Mouse (Mus musculus): Measurements from ENCODE around the gene Stk19. TPM values are rescaled to one million over a fixed set of nuclear protein-coding genes. Genes with fewer than 3 reads are reported as not detected.

Stk19 gene
- total RNA-seq (2023) = 55.8 TPM

DNA sequence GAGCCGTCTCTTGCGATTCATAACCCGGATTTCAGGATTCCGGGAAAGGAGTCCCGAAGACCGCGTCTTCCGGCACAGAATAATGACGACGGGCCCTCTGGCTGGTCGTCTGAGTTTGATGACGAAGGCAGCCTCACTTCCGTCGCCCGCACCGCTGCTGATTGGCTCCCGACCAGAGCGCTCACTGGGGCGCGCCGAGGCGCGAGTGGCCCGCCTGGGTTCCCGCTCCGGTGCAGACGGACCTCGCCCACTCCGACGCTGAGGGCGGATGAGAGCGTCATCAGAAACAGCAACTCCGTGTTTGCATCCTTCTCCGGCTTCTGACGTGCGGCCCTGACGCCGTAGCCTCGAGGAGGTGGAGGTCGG lies at the start of gene Stk19, which contains the start of gene Dxo:
Gene Stk19, minus strand, starts transcription at position 90 of the 366 bp plus-strand sequence.
Gene Dxo, plus strand, starts transcription at position 164 of the 366 bp plus-strand sequence.

DNA sequence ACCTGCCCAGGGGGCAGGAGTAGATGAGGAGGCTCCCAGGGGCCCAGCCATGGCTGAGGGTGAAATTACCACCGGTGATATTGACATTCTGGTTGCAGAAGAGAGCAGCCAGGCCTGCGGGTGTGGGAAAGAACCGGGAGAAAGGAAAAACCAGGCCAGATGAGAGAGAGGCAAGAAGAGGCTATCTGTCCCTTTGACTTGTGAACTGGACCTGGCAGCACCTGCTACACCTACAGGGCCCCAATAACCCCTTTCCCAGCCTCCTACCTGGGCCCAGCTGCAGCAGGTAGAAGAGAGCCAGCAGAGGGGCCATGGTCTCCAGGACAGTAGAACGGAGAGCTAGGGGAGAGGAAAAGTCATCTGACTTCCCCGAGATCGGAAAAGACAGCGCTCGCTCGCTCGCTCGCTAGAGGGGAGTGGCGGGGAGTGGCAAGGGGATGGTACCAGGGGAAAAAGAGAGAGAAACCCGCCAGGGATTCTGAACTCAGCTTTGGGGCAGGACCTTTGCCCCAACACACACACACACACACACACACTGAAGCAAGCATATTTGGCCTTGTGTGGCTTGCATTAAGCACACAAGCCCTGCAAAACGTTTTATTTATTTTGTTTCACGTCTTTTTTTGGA lies 45.1 kb upstream of the Stk19 start, which contains the start of gene Gm20547:
Gene Gm20547, minus strand, starts transcription at position 360 of the 628 bp plus-strand sequence.

DNA sequence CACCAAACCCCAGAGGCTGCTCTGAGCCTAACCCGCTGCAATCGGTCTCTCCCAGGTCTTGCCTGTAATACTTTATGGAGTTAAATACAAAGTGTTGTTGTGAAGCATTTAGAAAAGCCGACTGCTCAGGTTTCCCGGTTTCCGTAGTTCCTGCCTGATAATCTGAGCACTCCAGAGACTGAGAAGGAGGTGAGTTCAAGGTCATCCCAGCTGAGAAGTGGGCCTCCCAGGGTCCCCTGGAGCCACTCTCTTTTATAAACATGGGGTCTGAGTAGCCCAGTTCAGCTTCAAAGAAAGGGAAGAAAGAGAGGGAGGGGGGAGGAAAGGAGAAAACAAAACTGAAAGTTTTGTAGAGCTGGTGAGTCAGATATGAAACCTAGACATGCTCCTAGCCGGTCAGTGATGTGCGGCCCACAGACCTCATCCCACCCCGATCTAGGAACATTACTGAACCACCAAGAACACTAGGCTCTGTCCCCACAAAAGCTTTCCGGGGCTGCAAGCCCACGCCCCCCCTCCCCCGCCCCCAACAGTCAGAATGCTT lies 42.7 kb upstream of the Stk19 start, which contains the start of gene Zbtb12:
Gene Zbtb12, plus strand, starts transcription at position 148 of the 544 bp plus-strand sequence.

DNA sequence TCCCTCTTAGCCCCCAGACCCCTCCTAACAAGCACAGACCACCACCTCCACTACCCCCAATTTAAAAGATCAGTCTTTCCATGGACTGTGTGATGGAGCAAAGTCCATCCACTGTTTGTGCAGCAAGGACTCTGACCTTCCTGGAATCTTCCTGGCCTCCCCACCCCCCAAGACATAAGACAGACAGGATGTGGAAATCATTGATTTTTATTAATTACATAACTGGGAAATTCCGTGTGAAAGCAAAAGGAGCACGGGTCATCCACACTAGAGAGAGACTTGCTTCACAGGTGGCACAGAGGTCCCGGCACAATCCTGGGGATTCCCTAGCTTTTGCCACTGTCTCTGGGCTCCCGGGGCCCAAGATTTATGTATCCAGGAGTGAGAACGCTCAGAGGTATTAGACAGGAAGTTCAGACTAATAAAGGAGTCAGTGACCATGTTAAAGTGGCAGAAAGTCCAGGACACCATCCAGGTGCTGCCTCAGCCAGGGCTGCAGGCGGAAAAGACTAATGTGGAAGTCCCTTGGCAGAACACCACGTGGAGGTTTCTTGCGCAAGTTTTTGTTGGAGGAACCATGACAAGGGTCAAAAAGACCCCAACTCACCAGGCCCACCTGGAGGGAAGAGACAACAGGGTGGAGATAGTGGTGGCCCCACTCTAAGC lies 25.8 kb upstream of the Stk19 start, which contains the start of gene Cfb:
Gene Cfb, minus strand, starts transcription at position 103 of the 666 bp plus-strand sequence.

DNA sequence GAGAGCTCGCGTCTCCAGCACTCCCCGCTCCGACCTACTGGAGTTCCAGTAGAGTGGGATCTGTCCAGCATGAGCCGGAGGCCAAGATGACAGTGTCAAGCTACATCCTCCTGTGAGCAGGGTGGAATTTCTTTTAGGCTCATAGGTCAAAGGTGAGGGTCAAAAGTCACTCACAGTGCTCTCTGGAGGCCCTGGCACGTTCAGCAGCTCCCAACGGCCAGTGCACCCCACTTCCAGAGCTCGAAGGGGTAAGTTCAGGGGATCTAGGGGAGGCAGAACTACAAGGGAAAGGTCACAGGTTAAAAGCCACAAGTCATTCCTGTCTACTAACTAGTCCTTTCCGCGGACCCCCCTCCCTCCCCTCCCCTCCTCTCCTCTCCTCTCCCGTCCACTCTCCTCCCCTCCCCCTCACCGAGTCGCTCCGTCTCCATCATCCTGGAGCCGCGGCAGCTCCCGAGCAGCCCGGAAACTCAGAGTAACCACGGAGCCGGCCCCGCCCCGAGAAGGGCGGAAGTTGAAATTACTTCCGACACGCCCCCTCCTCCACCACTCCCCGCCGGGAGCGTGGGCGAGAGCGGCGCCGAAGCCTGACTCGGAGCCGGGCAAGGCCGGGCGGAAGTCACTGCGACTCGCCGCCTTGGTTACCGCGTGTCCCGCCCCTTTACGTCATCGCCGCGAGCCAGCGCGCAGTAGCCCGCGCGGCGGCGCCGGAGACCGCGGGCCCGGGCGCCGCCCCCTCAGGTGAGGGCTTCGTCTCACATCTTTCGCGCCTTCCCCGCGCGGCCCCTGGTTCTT lies 13.2 kb upstream of the Stk19 start, which contains the start of the genes Skiv2l and Nelfe:
Gene Skiv2l, minus strand, starts transcription at position 489 of the 795 bp plus-strand sequence.
Gene Nelfe, plus strand, starts transcription at position 670 of the 795 bp plus-strand sequence.

DNA sequence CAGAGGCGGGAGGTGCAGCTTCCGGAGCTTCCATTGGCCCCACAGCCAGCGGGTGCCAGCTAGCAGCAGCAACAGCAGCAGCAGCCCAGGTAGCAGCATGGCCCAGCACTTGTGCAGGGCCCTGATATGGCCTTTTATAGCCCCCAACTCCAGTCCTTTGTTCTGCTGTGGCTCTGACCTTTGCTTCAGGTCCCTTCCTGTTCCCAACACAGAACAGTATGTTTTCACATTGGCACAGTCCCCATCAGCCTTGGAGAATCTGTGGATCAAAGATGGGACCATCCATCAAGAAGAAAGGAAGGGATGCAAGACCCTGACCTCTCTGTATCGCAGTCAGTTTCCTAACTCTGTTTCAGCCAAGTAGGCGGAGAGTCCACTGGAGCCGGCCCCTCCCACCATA lies 32.4 kb downstream of the Stk19 start, which contains the start of gene Cyp21a1:
Gene Cyp21a1, minus strand, starts transcription at position 261 of the 400 bp plus-strand sequence.

Other genes starting within 250 kb of the Stk19 start
- 180 TPM for gene Gpsm3, start 247.1 kb downstream of the Stk19 start, total RNA-seq (2023)
- gene Pbx2, start 245.7 kb downstream of the Stk19 start, total RNA-seq (2023) = 48.2 TPM
- 8.7 TPM for gene Ager, start 239.1 kb downstream of the Stk19 start, total RNA-seq (2023)
- gene Rnf5, start 233.3 kb downstream of the Stk19 start, total RNA-seq (2023) = 29.9 TPM
- 41.1 TPM for gene Agpat1, start 232.7 kb downstream of the Stk19 start, total RNA-seq (2023)
- 8.4 TPM for gene Egfl8, start 221.0 kb downstream of the Stk19 start, total RNA-seq (2023)
- 20.6 TPM for gene Ppt2, start 208.4 kb downstream of the Stk19 start, total RNA-seq (2023)
- gene Prrt1, start 207.4 kb downstream of the Stk19 start, total RNA-seq (2023) = 6.9 TPM
- gene Fkbpl, start 192.2 kb downstream of the Stk19 start, total RNA-seq (2023) = 1.2 TPM
- gene Atf6b, start 189.8 kb downstream of the Stk19 start, total RNA-seq (2023) = 42.3 TPM
- gene Tnxb, start 166.4 kb downstream of the Stk19 start, total RNA-seq (2023) = 0.09 TPM
- 0.70 TPM for gene C4b, start 93.1 kb downstream of the Stk19 start, total RNA-seq (2023)
- not detected for gene Cyp21a1, start 32.4 kb downstream of the Stk19 start, total RNA-seq (2023)
- 86.0 TPM for gene Dxo, start 74 bp upstream of the Stk19 start, total RNA-seq (2023)
- gene Skiv2l, start 13.3 kb upstream of the Stk19 start, total RNA-seq (2023) = 121 TPM
- 22.0 TPM for gene Nelfe, start 13.4 kb upstream of the Stk19 start, total RNA-seq (2023)
- gene Cfb, start 25.6 kb upstream of the Stk19 start, total RNA-seq (2023) = 0.64 TPM
- 4.4 TPM for gene Zbtb12, start 42.5 kb upstream of the Stk19 start, total RNA-seq (2023)
- 0.38 TPM for gene Gm20547, start 45.1 kb upstream of the Stk19 start, total RNA-seq (2023)
- gene C2, start 61.3 kb upstream of the Stk19 start, total RNA-seq (2023) = 1.6 TPM
- 113 TPM for gene Ehmt2, start 61.5 kb upstream of the Stk19 start, total RNA-seq (2023)
- gene Slc44a4, start 77.5 kb upstream of the Stk19 start, total RNA-seq (2023) = not detected
- 44.2 TPM for gene Neu1, start 94.3 kb upstream of the Stk19 start, total RNA-seq (2023)
- gene Hspa1b, start 122.3 kb upstream of the Stk19 start, total RNA-seq (2023) = 97.6 TPM
- not detected for gene Gm20481, start 133.0 kb upstream of the Stk19 start, total RNA-seq (2023)
- gene Hspa1a, start 135.2 kb upstream of the Stk19 start, total RNA-seq (2023) = 57.4 TPM
- not detected for gene Hspa1l, start 135.8 kb upstream of the Stk19 start, total RNA-seq (2023)
- 24.0 TPM for gene Lsm2, start 144.9 kb upstream of the Stk19 start, total RNA-seq (2023)
- 85.0 TPM for gene Vars, start 164.0 kb upstream of the Stk19 start, total RNA-seq (2023)
- not detected for gene Vwa7, start 179.6 kb upstream of the Stk19 start, total RNA-seq (2023)
- 1.4 TPM for gene Sapcd1, start 191.1 kb upstream of the Stk19 start, total RNA-seq (2023)
- 3.2 TPM for gene Msh5, start 209.8 kb upstream of the Stk19 start, total RNA-seq (2023)
- gene Clic1, start 213.0 kb upstream of the Stk19 start, total RNA-seq (2023) = 137 TPM
- 0.70 TPM for gene Ddah2, start 222.1 kb upstream of the Stk19 start, total RNA-seq (2023)
- gene Ly6g6c, start 228.4 kb upstream of the Stk19 start, total RNA-seq (2023) = not detected
- gene Mpig6b, start 229.2 kb upstream of the Stk19 start, total RNA-seq (2023) = not detected
- gene Ly6g6e, start 240.0 kb upstream of the Stk19 start, total RNA-seq (2023) = not detected
- gene Ly6g6d, start 241.1 kb upstream of the Stk19 start, total RNA-seq (2023) = not detected
- not detected for gene Ly6g6f, start 248.7 kb upstream of the Stk19 start, total RNA-seq (2023)